Mouse (Mus musculus): Measurements from ENCODE around the gene Frmd7. TPM values are rescaled to one million over a fixed set of nuclear protein-coding genes. Genes with fewer than 3 reads are reported as not detected.

Gene Frmd7
- polyA plus RNA-seq, 1 experiment from 2014 or later, result 0.19 TPM

DNA sequence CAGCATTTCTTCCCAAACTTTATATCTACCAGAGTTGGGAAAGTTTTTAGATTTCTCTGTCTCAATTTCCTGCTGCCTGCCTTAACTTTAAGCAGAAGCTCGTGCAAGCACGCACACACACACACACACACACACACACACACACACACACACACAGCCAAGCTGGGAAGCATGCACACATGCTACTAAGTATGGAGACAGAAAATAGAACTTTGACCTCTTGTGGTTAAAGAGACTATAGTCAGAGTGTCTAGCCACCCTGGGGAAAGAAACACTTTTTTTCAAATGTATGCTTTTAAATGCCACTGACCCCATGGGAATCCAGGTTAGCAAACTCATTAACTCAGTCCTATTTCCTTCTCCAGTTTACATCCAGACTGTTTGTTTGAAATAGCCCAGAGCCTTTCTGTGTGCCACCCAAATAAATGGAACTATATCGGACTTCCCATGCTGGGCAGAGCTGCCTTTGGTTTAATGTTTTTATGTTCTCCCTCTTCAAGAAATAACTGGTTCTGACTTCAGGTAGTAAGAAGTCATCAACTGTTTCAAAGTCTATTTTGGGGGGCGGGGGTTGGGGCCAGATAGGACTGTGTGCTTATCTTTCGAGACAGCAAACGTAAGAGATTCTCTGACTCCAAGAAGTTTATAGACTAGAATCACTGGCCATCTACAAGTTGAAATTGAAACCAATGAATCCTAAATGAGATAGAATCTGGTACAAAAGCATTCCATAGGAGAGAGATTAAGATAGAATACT is 91.9 kb downstream of the Frmd7 start:
- Histone ChIP-seq H3K27me3 (replicated peaks) (no peaks in the 10 kb centered on the region), H3K9ac (replicated peaks) (no peak overlapping the region), H3K4me2 (no peak overlapping the region), H3K4me1 (no peaks in the 10 kb centered on the region), H3K9me3 (replicated peaks) (no peaks in the 10 kb centered on the region), H3K27ac (replicated peaks) (no peak overlapping the region), H3K4me3 (replicated peaks) (no peak overlapping the region), H3K36me3 (no peaks in the 10 kb centered on the region)
- WGBS, result 86% methylated on average over 6 of the region's 6 CpGs
- no peak for ATAC-seq (ENCODE audit: low FRiP score)

Other genes starting within 250 kb of the Frmd7 start
- gene Stk26, start 101.7 kb downstream of the Frmd7 start, polyA plus RNA-seq (2015; fragmentation: Nextera tagmentation; extraction: Ambion mirVana), result 0.60 and 3.1 TPM in 2 replicates
- gene Rap2c, start 75.3 kb upstream of the Frmd7 start, polyA plus RNA-seq (2015; fragmentation: Nextera tagmentation; extraction: Ambion mirVana), result 11.0 and 12.7 TPM in 2 replicates

Data from neural tube, embryonic 15.5 days (tissue).